28 mouse cellular contexts compared by ENCODE assay signal in genomic region chrX:8204076-8204475, GRCm38 (mm10).
"Had no signal": no experiment of that assay in that cellular context is flagged by ENCODE, and none has a peak within 500 bp of the region (broad histone marks: within the 10 kb centered on the region; RNA-seq: fewer than 3 reads in every experiment).

No protein-coding gene starts in this region.

- H3K27me3 ChIP-seq: limb, embryonic 12.5 days; limb, embryonic 13.5 days; limb, embryonic 15.5 days; lung, embryonic 15.5 days; midbrain, embryonic 12.5 days; midbrain, embryonic 13.5 days; midbrain, embryonic 15.5 days; neural tube, embryonic 12.5 days had no signal

- H3K4me3 ChIP-seq: limb, embryonic 10.5 days; limb, embryonic 12.5 days; limb, embryonic 13.5 days; limb, embryonic 15.5 days; liver, embryonic 12.5 days; liver, embryonic 13.5 days; liver, embryonic 15.5 days; lung, embryonic 15.5 days; megakaryocyte, embryonic 14.5 days; midbrain, embryonic 10.5 days; midbrain, embryonic 12.5 days; midbrain, embryonic 13.5 days; midbrain, embryonic 15.5 days; myocyte; neural tube, embryonic 12.5 days had no signal

- DNase-seq: left cerebral cortex, postnatal 4 days; liver; liver, embryonic 13.5 days; liver, postnatal 0 days; lung, adult 18-20 months; lung, adult 2 months; lung, embryonic 14.5 days; lung, postnatal 10 days; lung, postnatal 14 days; lung, postnatal 36 days; lung, postnatal 4 days; midbrain, embryonic 14.5 days had no signal

- H3K4me1 ChIP-seq: limb, embryonic 12.5 days; midbrain, embryonic 13.5 days; neural tube, embryonic 12.5 days had no signal

- H3K27ac ChIP-seq: limb, embryonic 10.5 days; limb, embryonic 12.5 days; limb, embryonic 13.5 days; limb, embryonic 15.5 days; liver, embryonic 12.5 days; liver, embryonic 13.5 days; liver, embryonic 14.5 days; liver, embryonic 15.5 days; lung, embryonic 15.5 days; macrophage; midbrain, embryonic 10.5 days; midbrain, embryonic 12.5 days; midbrain, embryonic 13.5 days; midbrain, embryonic 15.5 days; neural tube, embryonic 12.5 days had no signal
